Comparison of ENCODE assay signal across 23 mouse cellular contexts in genomic region chr12:75394011-75394773, GRCm38 (mm10). TPM values are rescaled to one million over a fixed set of nuclear protein-coding genes. Genes with fewer than 3 reads are reported as not detected.
"Had no signal": no experiment of that assay in that cellular context is flagged by ENCODE, and none has a peak within 500 bp of the region (broad histone marks: within the 10 kb centered on the region; RNA-seq: fewer than 3 reads in every experiment).

No protein-coding gene starts in this region.

- H3K4me1 ChIP-seq: liver, embryonic 12.5 days; midbrain, embryonic 13.5 days; neural tube, embryonic 15.5 days; stomach, embryonic 15.5 days had no signal

- H3K9ac ChIP-seq: limb, embryonic 15.5 days; liver, embryonic 12.5 days; lung, embryonic 14.5 days; midbrain, embryonic 13.5 days; neural tube, embryonic 15.5 days; stomach, embryonic 15.5 days had no signal

- H3K4me2 ChIP-seq: limb, embryonic 15.5 days; liver, embryonic 12.5 days; lung, embryonic 14.5 days; midbrain, embryonic 13.5 days; neural tube, embryonic 15.5 days; stomach, embryonic 15.5 days had no signal

- H3K27ac ChIP-seq: kidney, postnatal 0 days; limb, embryonic 15.5 days; liver, embryonic 12.5 days; midbrain, embryonic 13.5 days; neural tube, embryonic 15.5 days; stomach, embryonic 15.5 days had no signal

- H3K36me3 ChIP-seq: liver, embryonic 12.5 days; midbrain, embryonic 13.5 days; neural tube, embryonic 15.5 days; stomach, embryonic 15.5 days had no signal

- ATAC-seq: liver, embryonic 12.5 days; midbrain, embryonic 13.5 days had no signal

- DNase-seq: kidney, adult 11 months; kidney, adult 9 months; kidney, postnatal 36 days; layer of hippocampus, adult 9-11 months; layer of hippocampus, postnatal 36 days; left cerebral cortex, postnatal 4 days; lung, embryonic 14.5 days; lung, postnatal 10 days; lung, postnatal 4 days; spleen, adult 18-20 months; thymus, adult 18-20 months; thymus, postnatal 14 days had no signal

- H3K4me3 ChIP-seq: limb, embryonic 15.5 days; liver, embryonic 12.5 days; megakaryocyte, embryonic 14.5 days; midbrain, embryonic 13.5 days; myocyte; neural tube, embryonic 15.5 days; stomach, embryonic 15.5 days had no signal

- H3K9me3 ChIP-seq: limb, embryonic 15.5 days; liver, embryonic 12.5 days; megakaryocyte, embryonic 14.5 days; midbrain, embryonic 13.5 days; neural tube, embryonic 15.5 days; stomach, embryonic 15.5 days had no signal

- H3K27me3 ChIP-seq: limb, embryonic 15.5 days; liver, embryonic 12.5 days; megakaryocyte, embryonic 14.5 days; midbrain, embryonic 13.5 days; neural tube, embryonic 15.5 days; stomach, embryonic 15.5 days had no signal

RNA-seq across cellular contexts. Expression of gene Gphb5, which starts 22.4 kb away (rescaled TPM):
- polyA plus RNA-seq: intestine, embryonic 14.5 days; kidney, postnatal 0 days; limb, embryonic 15.5 days; liver, embryonic 12.5 days; liver, embryonic 16.5 days; lung, embryonic 14.5 days; midbrain, embryonic 13.5 days; myocyte; neural tube, embryonic 11.5 days; neural tube, embryonic 15.5 days; stomach, embryonic 15.5 days had no signal
